Mouse (Mus musculus) hindbrain, postnatal 0 days (tissue): ENCODE measurements at regions not wholly inside any gene's neighbourhood (a gene's known extent, or its start where the extent isn't known, plus 50 kb on each side); places are given as distances from the start of the nearest gene placed in this dataset.

Experiments
- ATAC-seq: fragments of 200-750 bp; cut with Nextera tagmentation; 2 replicates; pipeline ENCODE4 v1.8.0; 2017; ENCODE audit warnings: mild to moderate bottlenecking, moderate TSS enrichment, moderate library complexity
- DNase-seq: peaks from one replicate; pipeline ENCODE4 v3.0.0-alpha.2; 2015; ENCODE audit warnings: low spot score
- H3K27ac ChIP-seq: fragments of 300-500 bp; sonication (generic); 2 replicates; pipeline ENCODE4 v1.5.1; 2014; ENCODE audit warnings: mild to moderate bottlenecking
- H3K27me3 ChIP-seq: fragments of 300-500 bp; sonication (generic); 2 replicates; pipeline ENCODE4 v1.6.1; 2014; ENCODE audit warnings: low read length, mixed read lengths; ENCODE audit not compliant: insufficient read depth
- H3K36me3 ChIP-seq: fragments of 300-500 bp; sonication (generic); 2 replicates; pipeline ENCODE4 v1.6.1; 2014; ENCODE audit warnings: low read length, mixed read lengths; ENCODE audit not compliant: insufficient read depth
- H3K4me1 ChIP-seq: fragments of 300-500 bp; sonication (generic); 2 replicates; pipeline ENCODE4 v1.6.1; 2014; ENCODE audit warnings: antibody characterized with exemption, low read length, mixed read lengths; ENCODE audit not compliant: insufficient read depth
- H3K4me2 ChIP-seq: fragments of 300-500 bp; sonication (generic); 2 replicates; pipeline ENCODE4 v1.6.1; 2014; ENCODE audit warnings: low read depth, mild to moderate bottlenecking, low read length, moderate library complexity, mixed read lengths
- H3K4me3 ChIP-seq: fragments of 300-500 bp; sonication (generic); 2 replicates; pipeline ENCODE4 v1.5.1; 2014; ENCODE audit warnings: low read length
- H3K9ac ChIP-seq: fragments of 300-500 bp; sonication (generic); replicated peaks from 2 replicates; pipeline ENCODE4 v1.6.1; 2014; ENCODE audit warnings: mild to moderate bottlenecking, low read length, moderate library complexity, mixed read lengths
- H3K9me3 ChIP-seq: fragments of 300-500 bp; sonication (generic); 2 replicates; pipeline ENCODE4 v1.6.1; 2016; ENCODE audit warnings: low read length, mixed read lengths
- CTCF ChIP-seq: IDR thresholded peaks from 2 replicates; pipeline ENCODE4 v1.5.1; 2016; ENCODE audit warnings: antibody characterized with exemption, control low read depth, low read depth
- WGBS: fragments of 180-500 bp; shearing (Covaris S2); extraction: QIAGEN DNeasy Blood & Tissue Kit; methylation state at CpG from one replicate; pipeline ENCODE4 v1.1.7; 2014; 5-methylcytosine and 5-hydroxymethylcytosine counted together

GRCm38 (mm10) chr9:17454397-17454796, 837.5 kb upstream of the Chordc1 start:
- Histone ChIP-seq H3K9me3 (no peaks in the 10 kb centered on the region), H3K4me3 (no peak overlapping the region), H3K4me2 (no peak overlapping the region), H3K27ac (no peak overlapping the region), H3K27me3 (no peaks in the 10 kb centered on the region), H3K36me3 (no peaks in the 10 kb centered on the region), H3K9ac (no peak overlapping the region), H3K4me1 (no peaks in the 10 kb centered on the region)
- no peak for TF ChIP-seq CTCF
- WGBS, result 76% methylated on average over 2 of the region's 2 CpGs
- DNase-seq (no peak), ATAC-seq (no peak)

- Histone ChIP-seq H3K4me1 (no peaks in the 10 kb centered on the region), H3K9me3 (no peaks in the 10 kb centered on the region), H3K4me2 (no peak overlapping the region), H3K27me3 (no peaks in the 10 kb centered on the region), H3K4me3 (no peak overlapping the region), H3K9ac (no peak overlapping the region), H3K36me3 (no peaks in the 10 kb centered on the region), H3K27ac (no peak overlapping the region)
- no peak for ATAC-seq
- no peak for TF ChIP-seq CTCF
- WGBS, result 82% methylated on average over 2 of the region's 2 CpGs
- DNase-seq, result no peak
Measured at GRCm38 (mm10) chr9:17466379-17466778, 825.5 kb upstream of the Chordc1 start.

- H3K4me1 ChIP-seq, result no peaks in the 10 kb centered on the region
- no peaks in the 10 kb centered on the region for H3K36me3 ChIP-seq
- WGBS, result 62% methylated on average over 3 of the region's 3 CpGs
- DNase-seq (peak; percentile 8), ATAC-seq (no peak)
- no peaks in the 10 kb centered on the region for H3K9me3 ChIP-seq
- H3K9ac ChIP-seq, result no peak overlapping the region
- no peak overlapping the region for H3K27ac ChIP-seq
- no peak overlapping the region for H3K4me3 ChIP-seq
- TF ChIP-seq CTCF, result no peak
- no peak overlapping the region for H3K4me2 ChIP-seq
- no peaks in the 10 kb centered on the region for H3K27me3 ChIP-seq
Measured at GRCm38 (mm10) chr9:17484701-17485422, 807.1 kb upstream of the Chordc1 start.

GRCm38 (mm10) chr9:17500161-17500756, 791.7 kb upstream of the Chordc1 start:
- Histone ChIP-seq H3K4me2 (no peak overlapping the region), H3K9ac (no peak overlapping the region), H3K4me3 (no peak overlapping the region), H3K36me3 (no peaks in the 10 kb centered on the region), H3K27me3 (no peaks in the 10 kb centered on the region), H3K4me1 (no peaks in the 10 kb centered on the region), H3K9me3 (no peaks in the 10 kb centered on the region), H3K27ac (no peak overlapping the region)
- 53% methylated on average over 7 of the region's 7 CpGs for WGBS
- no peak for TF ChIP-seq CTCF
- no peak for ATAC-seq
- DNase-seq, result no peak

GRCm38 (mm10) chr9:17508744-17509143, 783.2 kb upstream of the Chordc1 start:
- Histone ChIP-seq H3K36me3 (no peaks in the 10 kb centered on the region), H3K9ac (no peak overlapping the region), H3K27me3 (no peaks in the 10 kb centered on the region), H3K9me3 (no peaks in the 10 kb centered on the region), H3K4me2 (no peak overlapping the region), H3K4me3 (no peak overlapping the region), H3K4me1 (no peaks in the 10 kb centered on the region), H3K27ac (no peak overlapping the region)
- 69% methylated on average over 5 of the region's 5 CpGs for WGBS
- DNase-seq (no peak), ATAC-seq (no peak)
- TF ChIP-seq CTCF, result no peak

GRCm38 (mm10) chr9:17556186-17556585, 735.7 kb upstream of the Chordc1 start:
- ATAC-seq, result no peak
- Histone ChIP-seq H3K4me2 (no peak overlapping the region), H3K4me3 (no peak overlapping the region), H3K4me1 (no peaks in the 10 kb centered on the region), H3K9ac (no peak overlapping the region), H3K27me3 (no peaks in the 10 kb centered on the region), H3K9me3 (no peaks in the 10 kb centered on the region), H3K27ac (no peak overlapping the region), H3K36me3 (no peaks in the 10 kb centered on the region)
- TF ChIP-seq CTCF, result no peak
- no peak for DNase-seq
- 91% methylated on average over 1 of the region's 1 CpGs for WGBS
